Mouse (Mus musculus) spleen, postnatal 10 days (tissue): ENCODE measurements around the gene Fam89a.

Experiments used
- DNase-seq, 2 experiments: peaks; one replicate each; pipeline ENCODE4 v3.0.0; 2021 to 2022; ENCODE audit warnings: low spot score in 2 of 2

Fam89a gene

GRCm38 (mm10) chr8:124751709-124752173 is at the start of gene Fam89a:
Gene Fam89a (minus strand): TSS chr8:124751832.
- DNase-seq, result peak; percentile 24 to 71

GRCm38 (mm10) chr8:124800542-124800941 is 48.9 kb upstream of the Fam89a start:
- DNase-seq, result no peak

DNA sequence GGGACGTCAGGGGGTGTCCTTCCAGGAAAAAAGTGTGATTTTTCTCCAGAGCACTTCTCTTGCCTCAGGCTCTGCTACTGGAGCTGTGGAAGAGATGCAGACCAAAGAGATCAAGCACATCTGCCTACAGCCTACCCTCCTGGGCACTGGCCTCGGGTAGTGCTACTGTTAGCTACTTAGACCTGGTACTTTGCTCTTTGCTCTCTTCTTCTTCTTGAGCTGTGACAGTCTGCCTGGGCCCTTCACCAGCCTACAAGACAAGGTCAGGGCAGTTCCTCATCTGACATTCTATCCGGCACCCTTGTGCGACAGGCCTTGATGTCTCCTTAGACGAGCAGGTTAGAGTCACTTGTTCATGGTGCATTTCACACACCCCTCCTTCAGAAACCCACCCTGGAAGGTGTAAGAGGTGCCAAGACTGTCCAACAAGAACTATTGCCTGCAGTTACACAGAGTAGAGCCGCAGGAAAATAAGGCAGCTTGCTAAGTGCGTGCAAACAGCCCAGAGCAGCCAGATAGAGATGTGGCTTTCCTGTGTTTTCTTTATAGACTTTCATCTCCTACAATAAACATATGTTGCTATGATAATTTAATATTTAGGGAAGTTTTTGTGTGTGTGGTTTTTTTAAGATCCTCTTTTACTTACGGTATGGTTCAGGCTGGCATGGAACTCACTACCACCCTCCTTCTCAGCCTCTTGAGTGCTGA is 44.3 kb upstream of the Fam89a start:
- DNase-seq, result no peak

- peak; percentile 28 to 66 for DNase-seq
Observed at GRCm38 (mm10) chr8:124794486-124794780, 42.8 kb upstream of the Fam89a start.

DNA sequence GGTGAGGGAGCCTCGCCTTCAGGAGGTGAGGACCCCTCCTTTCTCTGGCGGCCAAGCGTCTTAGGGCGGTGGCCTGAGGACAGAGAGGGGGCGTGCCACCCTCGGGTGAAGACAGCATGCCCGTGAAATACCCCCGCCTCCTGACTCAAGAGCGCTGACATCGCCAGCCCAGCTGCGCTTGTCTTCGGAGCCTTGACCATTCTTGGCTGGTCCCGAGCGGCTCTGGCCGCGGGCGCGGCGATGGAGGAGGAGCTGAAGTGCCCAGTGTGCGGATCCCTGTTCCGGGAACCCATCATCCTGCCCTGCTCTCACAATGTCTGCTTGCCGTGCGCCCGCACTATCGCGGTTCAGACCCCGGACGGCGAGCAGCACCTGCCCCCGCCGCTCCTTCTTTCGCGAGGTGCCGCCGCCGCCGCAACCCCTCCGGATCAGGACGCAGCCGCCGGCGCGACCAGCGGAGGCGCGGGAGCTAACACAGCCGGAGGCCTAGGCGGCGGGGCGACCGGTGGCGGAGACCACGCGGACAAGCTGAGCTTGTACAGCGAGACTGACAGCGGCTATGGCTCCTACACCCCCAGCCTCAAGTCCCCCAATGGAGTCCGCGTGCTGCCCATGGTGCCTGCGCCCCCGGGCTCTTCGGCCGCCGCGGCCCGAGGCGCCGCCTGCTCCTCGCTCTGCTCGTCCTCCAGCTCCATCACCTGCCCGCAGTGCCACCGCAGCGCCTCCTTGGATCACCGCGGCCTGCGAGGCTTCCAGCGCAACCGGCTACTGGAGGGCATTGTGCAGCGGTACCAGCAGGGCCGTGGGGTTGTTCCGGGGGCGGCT is 42.2 kb upstream of the Fam89a start:
- no peak for DNase-seq

DNA sequence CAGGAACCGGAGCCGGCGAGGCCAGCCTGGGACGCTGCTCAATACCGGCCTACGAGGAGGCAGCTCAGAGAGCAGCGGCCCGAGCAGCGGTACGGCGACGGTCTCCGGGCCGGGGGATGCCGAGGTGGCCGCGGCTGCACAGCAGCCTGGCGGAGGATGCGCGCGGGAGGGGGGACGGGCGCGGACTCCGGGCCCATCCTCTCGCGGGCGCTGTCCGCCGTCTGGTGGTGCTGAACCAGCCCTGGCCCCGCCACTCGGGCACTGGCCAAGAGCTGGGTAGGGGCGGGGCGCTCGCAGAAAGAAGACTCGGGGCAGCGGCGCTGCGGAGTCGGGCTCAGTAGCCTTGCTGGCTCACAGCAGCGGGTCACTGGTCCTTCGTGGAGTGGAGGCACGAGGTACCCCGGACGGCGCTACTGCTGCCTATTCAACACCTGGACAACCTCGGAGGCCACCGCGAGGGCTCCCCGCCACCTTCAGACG is 41.6 kb upstream of the Fam89a start:
- DNase-seq, result peak; percentile 68 to 88

- peak in 1 of 2 experiments; percentile 20 for DNase-seq
Observed at GRCm38 (mm10) chr8:124792708-124793107, 41.1 kb upstream of the Fam89a start, which contains the start of gene Trim67. Gene Trim67 (plus strand): TSS chr8:124793092.

- DNase-seq, result no peak
Observed at GRCm38 (mm10) chr8:124792186-124792585, 40.6 kb upstream of the Fam89a start.

GRCm38 (mm10) chr8:124791751-124792150 is 40.1 kb upstream of the Fam89a start:
- no peak for DNase-seq

GRCm38 (mm10) chr8:124790676-124791075 is 39.0 kb upstream of the Fam89a start:
- DNase-seq, result no peak

- no peak for DNase-seq
Observed at GRCm38 (mm10) chr8:124784613-124785012, 33.0 kb upstream of the Fam89a start.

GRCm38 (mm10) chr8:124783228-124783627 is 31.6 kb upstream of the Fam89a start:
- no peak for DNase-seq

- no peak for DNase-seq
Observed at GRCm38 (mm10) chr8:124782431-124782830, 30.8 kb upstream of the Fam89a start.

- DNase-seq, result no peak
Observed at GRCm38 (mm10) chr8:124780236-124780635, 28.6 kb upstream of the Fam89a start.

DNA sequence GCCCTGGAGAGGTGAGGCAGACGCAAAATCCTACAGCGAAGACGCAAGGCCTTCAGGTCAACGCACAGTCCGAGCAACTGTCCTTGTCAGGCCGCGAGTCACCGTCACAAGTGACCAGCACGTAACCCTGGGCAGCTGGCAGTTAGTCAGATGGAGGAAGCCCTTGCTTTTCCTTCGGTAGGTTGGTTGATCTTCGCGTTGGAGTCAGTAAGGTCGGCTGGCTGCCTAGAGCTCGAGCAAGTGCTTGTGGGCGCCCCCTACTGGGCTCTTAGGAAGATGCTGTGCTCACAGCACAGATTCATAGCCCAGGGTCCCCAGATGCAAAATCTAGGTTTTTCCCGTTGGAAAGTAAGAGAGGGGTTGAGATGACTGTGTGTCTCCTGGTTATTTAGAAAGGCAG is 24.1 kb upstream of the Fam89a start:
- peak; percentile 33 to 76 for DNase-seq

DNA sequence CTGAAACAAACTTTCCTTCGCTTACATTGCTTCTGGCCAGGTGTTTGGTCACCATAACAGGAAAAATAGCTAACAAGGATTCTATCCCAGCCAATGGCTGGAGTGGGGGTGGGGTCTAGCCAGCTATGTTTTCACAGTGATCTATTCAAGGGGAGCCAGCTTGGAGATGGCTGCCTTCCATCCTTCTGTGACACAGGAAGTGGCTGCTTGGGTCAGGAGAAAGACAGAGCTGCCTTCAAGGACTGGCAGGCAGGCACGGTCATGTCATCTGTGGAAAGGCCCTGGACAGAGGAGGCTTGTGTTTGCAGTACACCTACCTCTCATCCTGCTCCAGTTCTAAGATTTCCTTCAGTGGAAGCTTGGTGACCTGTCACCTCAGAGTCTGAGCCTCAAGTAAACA is 20.8 kb upstream of the Fam89a start:
- DNase-seq, result no peak

- DNase-seq, result no peak
Observed at GRCm38 (mm10) chr8:124763061-124763460, 11.4 kb upstream of the Fam89a start.

DNA sequence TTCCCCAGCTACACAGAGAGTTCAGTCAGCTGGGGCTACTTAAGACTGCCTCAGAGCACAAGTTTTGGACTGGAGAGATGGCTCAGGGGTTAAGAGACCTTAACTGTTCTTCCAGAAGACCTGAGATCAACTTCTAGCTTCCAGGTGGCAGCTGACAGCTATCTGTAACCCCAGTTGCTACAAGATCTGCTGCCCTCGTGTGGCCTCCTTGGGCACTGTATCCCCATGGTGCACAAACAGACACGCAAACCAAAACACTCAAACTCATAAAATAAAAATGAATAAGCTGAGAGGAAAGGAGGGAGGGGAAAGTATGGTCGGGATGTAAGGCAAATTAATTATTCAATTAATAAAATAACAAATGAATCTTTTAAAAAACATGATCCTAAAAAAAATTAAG is 6.9 kb upstream of the Fam89a start:
- DNase-seq, result peak in 1 of 2 experiments; percentile 73

DNA sequence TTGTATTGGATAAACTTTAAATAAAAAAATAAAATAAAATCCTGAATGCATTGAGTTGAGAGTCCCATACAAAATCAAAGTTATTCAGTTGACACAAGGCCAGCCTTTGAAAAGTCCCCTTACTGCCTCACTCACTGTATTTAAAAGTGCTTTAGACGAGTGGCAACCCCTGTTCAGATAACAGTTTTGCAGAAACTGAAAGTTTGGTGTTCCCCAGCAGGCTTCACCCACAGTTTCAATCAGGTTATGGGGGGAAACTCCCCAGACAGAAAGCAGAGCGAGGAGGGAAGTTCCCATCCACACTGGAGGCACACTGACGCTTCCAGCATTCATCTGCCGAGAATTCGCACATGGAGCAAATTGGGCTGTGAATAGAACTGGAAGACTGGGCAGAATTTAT is 5.0 kb upstream of the Fam89a start:
- no peak for DNase-seq

GRCm38 (mm10) chr8:124756153-124756552 is 4.5 kb upstream of the Fam89a start:
- DNase-seq, result no peak

GRCm38 (mm10) chr8:124755481-124755880 is 3.8 kb upstream of the Fam89a start:
- no peak for DNase-seq

- DNase-seq, result no peak
Observed at GRCm38 (mm10) chr8:124754792-124755190, 3.2 kb upstream of the Fam89a start.
